Mouse (Mus musculus) stomach, postnatal 0 days (tissue): ENCODE measurements at regions not wholly inside any gene's neighbourhood (a gene's known extent, or its start where the extent isn't known, plus 50 kb on each side); places are given as distances from the start of the nearest gene placed in this dataset.

Experiments used
- CTCF ChIP-seq: IDR thresholded peaks from 2 replicates; pipeline ENCODE4 v1.5.1; 2016; ENCODE audit warnings: antibody characterized with exemption, low read depth, mild to moderate bottlenecking, moderate library complexity
- EP300 ChIP-seq: optimal IDR thresholded peaks from 2 replicates; pipeline ENCODE3; 2016; ENCODE audit warnings: antibody characterized with exemption

GRCm38 (mm10) chr4:127522151-127522550, 164.2 kb upstream of the Gjb5 start:
- TF ChIP-seq EP300: no peak
- no peak for TF ChIP-seq CTCF
